Mouse (Mus musculus) liver, embryonic 14.5 days (tissue): ENCODE data around the gene Fbxl12.

Source experiments
- CTCF ChIP-seq: IDR thresholded peaks from 2 replicates; pipeline ENCODE4 v1.5.1; 2016; ENCODE audit warnings: antibody characterized with exemption, low read depth, control low read depth
- EP300 ChIP-seq: IDR thresholded peaks from 2 replicates; pipeline ENCODE4 v1.6.1; 2016; ENCODE audit warnings: antibody characterized with exemption, low read depth

GRCm38 (mm10) chr9:20668065-20668464 is 23.5 kb upstream of the Fbxl12 start:
- TF ChIP-seq CTCF (no peak), EP300 (no peak)
